Mouse (Mus musculus): ENCODE results near the gene Ccdc17.

DNA sequence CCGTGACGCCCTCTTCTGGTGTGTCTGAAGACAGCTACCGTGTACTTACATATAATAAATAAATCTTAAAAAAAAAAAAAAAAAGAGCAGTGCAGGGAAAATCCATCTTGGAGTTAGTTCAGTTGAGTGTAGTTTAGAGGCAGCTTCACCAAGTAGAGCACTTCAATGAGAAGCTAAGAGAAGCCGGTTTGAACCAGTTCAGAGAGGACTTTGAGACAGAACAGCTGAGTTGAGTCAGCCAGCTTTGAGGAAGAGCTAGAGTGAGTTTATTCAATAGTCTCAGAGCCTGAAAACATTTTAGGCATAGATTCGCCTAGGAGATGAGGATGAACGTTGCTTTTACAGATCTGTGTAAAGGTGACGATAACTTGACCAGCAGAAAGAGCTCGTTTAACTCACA is 661 bp upstream of the Ccdc17 start:
- TF ChIP-seq CTCF (IDR thresholded peaks at IDR 0.05; ENCODE audit: low read depth, low read length): no peak
- no peak for TF ChIP-seq GATA1 (IDR thresholded peaks at IDR 0.05; ENCODE audit: borderline replicate concordance, low read length)
